Mouse (Mus musculus): ENCODE measurements around the gene Ehd4.

DNA sequence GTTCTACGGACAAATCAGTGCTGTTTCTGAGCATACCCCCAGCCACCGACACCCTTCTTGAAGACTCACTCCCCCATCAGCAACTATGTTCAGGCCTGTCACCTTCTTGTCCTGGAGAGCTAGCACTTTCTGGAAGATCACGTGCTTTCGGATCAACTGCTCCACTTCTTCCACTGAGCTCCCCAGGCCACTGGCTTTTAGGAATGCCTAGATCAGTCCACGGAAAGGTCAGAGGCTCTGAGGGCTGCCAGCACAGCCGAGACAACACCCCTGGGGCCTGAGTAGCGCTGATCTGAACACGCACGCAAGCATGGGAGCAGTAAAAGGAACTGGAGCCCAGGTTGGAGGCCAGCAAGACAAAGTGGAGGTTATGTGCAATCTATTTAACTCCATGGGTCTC is 93.8 kb downstream of the Ehd4 start:
- TF ChIP-seq CTCF (conservative IDR thresholded peaks at IDR 0.05 in 1 of 2, IDR thresholded peaks at IDR 0.05 in 1 of 2; ENCODE audit: low read depth in 2 of 2, low read length in 2 of 2) (no peak), E2F4 (IDR thresholded peaks at IDR 0.05; ENCODE audit: insufficient replicate concordance, low read depth, low read length) (no peak), MXI1 (IDR thresholded peaks at IDR 0.05; ENCODE audit: low read depth, low read length) (no peak), TCF12 (IDR thresholded peaks at IDR 0.05; ENCODE audit: low read depth, low read length) (no peak), ZC3H11A (IDR thresholded peaks at IDR 0.05; ENCODE audit: low read depth, low read length) (no peak), USF2 (conservative IDR thresholded peaks at IDR 0.05; ENCODE audit: low read depth, low read length) (no peak), GABPA (IDR thresholded peaks at IDR 0.05; ENCODE audit: insufficient replicate concordance, low read depth, low read length) (no peak), POLR2AphosphoS2 (IDR thresholded peaks at IDR 0.05; ENCODE audit: low read depth, low read length) (no peak), POLR2A (IDR thresholded peaks at IDR 0.05; ENCODE audit: low read depth, low read length) (no peak), HCFC1 (IDR thresholded peaks at IDR 0.05; ENCODE audit: low read depth, low read length) (no peak), USF1 (IDR thresholded peaks at IDR 0.05; ENCODE audit: low read depth, low read length) (no peak), TBP (conservative IDR thresholded peaks at IDR 0.05; ENCODE audit: low read depth, low read length) (no peak), ZMIZ1 (IDR thresholded peaks at IDR 0.05; ENCODE audit: low read depth, low read length) (no peak)

All from CH12.LX (cell line).